9 mouse cellular contexts compared by ENCODE assay signal in genomic region chr2:172551081-172551720, GRCm38 (mm10). TPM values are rescaled to one million over a fixed set of nuclear protein-coding genes. Genes with fewer than 3 reads are reported as not detected.
DNase-seq lines count a peak whose midpoint lies in the region; ATAC-seq and TF ChIP-seq lines count a peak whose summit lies in the region.
"Had no signal": no experiment of that assay in that cellular context is flagged by ENCODE, and none has a peak within 500 bp of the region (broad histone marks: within the 10 kb centered on the region; RNA-seq: fewer than 3 reads in every experiment).

No protein-coding gene starts in this region.

- TF ChIP-seq CTCF in layer of hippocampus, adult 2 months (conservative IDR thresholded peaks at IDR 0.05): no peak

- no peaks in the 10 kb centered on the region for H3K9me3 ChIP-seq in hindbrain, embryonic 11.5 days (ENCODE audit: control insufficient read depth, low read length)
- H3K9me3 ChIP-seq in neural tube, embryonic 11.5 days (ENCODE audit: control insufficient read depth, low read length): no peaks in the 10 kb centered on the region

- no peak for ATAC-seq in hindbrain, embryonic 11.5 days (ENCODE audit: low FRiP score)
- ATAC-seq in neural tube, embryonic 11.5 days (ENCODE audit: insufficient read depth, low FRiP score, low TSS enrichment): no peak
- no peak for ATAC-seq in CD4-positive, CD25-positive, alpha-beta regulatory T cell, adult 4 months

- DNase-seq in layer of hippocampus, adult 2 months (ENCODE audit: low spot score in 2 of 2): no peak
- no peak for DNase-seq in layer of hippocampus, adult 8-10 months (ENCODE audit: low spot score in 2 of 2)
- peak; percentile 69 for DNase-seq in embryo, embryonic 11 days
- DNase-seq in hindbrain, embryonic 11.5 days (ENCODE audit: low spot score): peak; percentile 67
- peak; percentile 61 for DNase-seq in neural tube, embryonic 11.5 days (ENCODE audit: low spot score)
- no peak for DNase-seq in spleen, postnatal 10 days (ENCODE audit: low spot score in 2 of 2)
- DNase-seq in left cerebral cortex, postnatal 14 days (ENCODE audit: low spot score in 2 of 2): no peak

- H3K27me3 ChIP-seq in hindbrain, embryonic 11.5 days (ENCODE audit: control insufficient read depth, insufficient read depth, low read length): peaks cover 95% of the 10 kb centered on the region
- H3K27me3 ChIP-seq in neural tube, embryonic 11.5 days (ENCODE audit: control insufficient read depth, insufficient read depth, low read length): peaks cover 86% of the 10 kb centered on the region

- H3K9ac ChIP-seq in hindbrain, embryonic 11.5 days (ENCODE audit: low read depth, low read length): no peak overlapping the region
- H3K9ac ChIP-seq in neural tube, embryonic 11.5 days (ENCODE audit: low read length): no peak overlapping the region; the same call in 1 of the 2 replicates

- H3K4me1 ChIP-seq in hindbrain, embryonic 11.5 days (replicated peaks; ENCODE audit: control insufficient read depth, insufficient read depth, low read length): peaks cover 19% of the 10 kb centered on the region
- H3K4me1 ChIP-seq in neural tube, embryonic 11.5 days (ENCODE audit: control insufficient read depth, insufficient read depth, low read length): peaks cover 21% of the 10 kb centered on the region

- no peaks in the 10 kb centered on the region for H3K36me3 ChIP-seq in hindbrain, embryonic 11.5 days (ENCODE audit: control insufficient read depth, insufficient read depth, low read length)
- H3K36me3 ChIP-seq in neural tube, embryonic 11.5 days (ENCODE audit: control insufficient read depth, insufficient read depth, low read length): no peaks in the 10 kb centered on the region

- H3K27ac ChIP-seq in layer of hippocampus, adult 2 months: no peak overlapping the region
- H3K27ac ChIP-seq in hindbrain, embryonic 11.5 days (ENCODE audit: low read depth, low read length): no peak overlapping the region
- H3K27ac ChIP-seq in neural tube, embryonic 11.5 days (ENCODE audit: low read depth, low read length): no peak overlapping the region

- peak overlapping the region; percentile 44 for H3K4me2 ChIP-seq in hindbrain, embryonic 11.5 days (replicated peaks; ENCODE audit: low read depth, low read length)
- H3K4me2 ChIP-seq in neural tube, embryonic 11.5 days (ENCODE audit: low read depth): peak overlapping the region; percentile 47

- WGBS in hindbrain, embryonic 11.5 days: under 1% methylated on average over 57 of the region's 57 CpGs
- under 1% methylated on average over 57 of the region's 57 CpGs for WGBS in neural tube, embryonic 11.5 days

- intact Hi-C loops in left cerebral cortex, postnatal 14 days (cut with DNase I): loop anchor here (5.0 to 10.0 kb wide), 2 partner anchors 184 to 276 kb away; no protein-coding TSS in a partner anchor

- peak overlapping the region; percentile 12; the same call in 1 of the 2 replicates for H3K4me3 ChIP-seq in layer of hippocampus, adult 2 months
- peak overlapping the region; percentile 30 for H3K4me3 ChIP-seq in hindbrain, embryonic 11.5 days (ENCODE audit: low read depth, low read length)
- peak overlapping the region; percentile 20 for H3K4me3 ChIP-seq in neural tube, embryonic 11.5 days (ENCODE audit: low read depth, low read length)

RNA-seq across cellular contexts. Expression of gene Tfap2c, which starts 1.8 kb away (rescaled TPM):
- under 1 TPM; 0.20 to 0.26 TPM for total RNA-seq in layer of hippocampus, adult 2 months (2021)
- under 1 TPM in 1 of 4 experiments, not detected in 3; 0.11 TPM for total RNA-seq in layer of hippocampus, adult 8-10 months (2022)
- 2.5 and 2.8 TPM in 2 replicates for polyA plus RNA-seq in hindbrain, embryonic 11.5 days (2014; fragmentation: Nextera tagmentation; extraction: Ambion mirVana)
- 0.76 and 1.3 TPM in 2 replicates for polyA plus RNA-seq in neural tube, embryonic 11.5 days (2014; fragmentation: Nextera tagmentation; extraction: Ambion mirVana)
- under 1 TPM in 1 of 2 experiments, not detected in 1; 0.15 TPM for polyA plus RNA-seq in CD4-positive, CD25-positive, alpha-beta regulatory T cell, adult 4 months (2017; shearing (Covaris generic))
- under 1 TPM; 0.13 to 0.42 TPM for total RNA-seq in left cerebral cortex, postnatal 14 days (2021)
- total RNA-seq: liver, adult 2 months had no signal
- polyA plus RNA-seq: liver, adult 2 months had no signal

Comparison
In these comparisons a context has a peak if more than half of its experiments do, and no peak if none do; other contexts are left out.
1. DNase-seq: peak in embryo, embryonic 11 days (single experiment), hindbrain, embryonic 11.5 days (single experiment) and neural tube, embryonic 11.5 days (single experiment); none in layer of hippocampus, adult 2 months (0 of 2), layer of hippocampus, adult 8-10 months (0 of 2), spleen, postnatal 10 days (0 of 2) and left cerebral cortex, postnatal 14 days (0 of 2).
2. Peak in every context shown above with its lines, with median percentiles within 50 percentile points of each other: H3K4me3 ChIP-seq.